Mouse (Mus musculus) forebrain, postnatal 0 days (tissue): ENCODE data around the gene Speg. TPM values are rescaled to one million over a fixed set of nuclear protein-coding genes. Genes with fewer than 3 reads are reported as not detected.
A peak's percentile ranks its signal among the peaks of the same experiment; 100 is the strongest.

Source experiments
- ATAC-seq: fragments of 200-750 bp; cut with Nextera tagmentation; 2 replicates; pipeline ENCODE4 v1.8.0; 2017; ENCODE audit warnings: mild to moderate bottlenecking, moderate library complexity
- DNase-seq: peaks from one replicate; pipeline ENCODE4 v3.0.0-alpha.2; 2015
- H3K27ac ChIP-seq: fragments of 300-500 bp; sonication (generic); 2 replicates; pipeline ENCODE4 v1.5.1; 2014; ENCODE audit warnings: low read depth, mild to moderate bottlenecking, antibody characterized with exemption, low read length, moderate library complexity, mixed read lengths
- H3K27me3 ChIP-seq: fragments of 300-500 bp; sonication (generic); 2 replicates; pipeline ENCODE4 v1.6.1; 2014; ENCODE audit warnings: mild to moderate bottlenecking, low read length, mixed read lengths; ENCODE audit not compliant: insufficient read depth
- H3K36me3 ChIP-seq: fragments of 300-500 bp; sonication (generic); 2 replicates; pipeline ENCODE4 v1.6.1; 2014; ENCODE audit warnings: mild to moderate bottlenecking, moderate library complexity; ENCODE audit not compliant: insufficient read depth
- H3K4me1 ChIP-seq: fragments of 300-500 bp; sonication (generic); 2 replicates; pipeline ENCODE4 v1.6.1; 2014; ENCODE audit warnings: antibody characterized with exemption; ENCODE audit not compliant: insufficient read depth
- H3K4me2 ChIP-seq: fragments of 300-500 bp; sonication (generic); 2 replicates; pipeline ENCODE4 v1.6.1; 2014; ENCODE audit warnings: low read depth, mild to moderate bottlenecking, moderate library complexity
- H3K4me3 ChIP-seq: fragments of 300-500 bp; sonication (generic); 2 replicates; pipeline ENCODE4 v1.5.1; 2014; ENCODE audit warnings: low read depth, low read length, mixed read lengths
- H3K9ac ChIP-seq: fragments of 300-500 bp; sonication (generic); 2 replicates; pipeline ENCODE4 v1.6.1; 2014; ENCODE audit warnings: mild to moderate bottlenecking
- H3K9me3 ChIP-seq: fragments of 300-500 bp; sonication (generic); 2 replicates; pipeline ENCODE4 v1.6.1; 2016; ENCODE audit warnings: low read length
- CTCF ChIP-seq: sonication (generic); IDR thresholded peaks from 2 replicates; pipeline ENCODE4 v1.5.1; 2016; ENCODE audit warnings: antibody characterized with exemption, control low read depth, low read depth
- WGBS: fragments of 180-500 bp; shearing (Covaris S2); extraction: QIAGEN DNeasy Blood & Tissue Kit; methylation state at CpG from one replicate; pipeline ENCODE4 v1.1.7; 2014; 5-methylcytosine and 5-hydroxymethylcytosine counted together
- polyA plus RNA-seq: library from polyadenylated mRNA; unstranded; fragments of >200 nt; fragmentation: Nextera tagmentation; extraction: Ambion mirVana; gene quantifications from 2 replicates; pipeline ENCODE4 v1.2.1, GENCODE M21; 2015
- total RNA-seq: library from RNA; depleted of rRNA; stranded (reverse); fragments of >200 nt; gene quantifications from 2 replicates; pipeline ENCODE4 v1.2.3, GENCODE M21; 2014

The Speg gene
- total and polyA plus RNA-seq, 2 experiments from 2014 or later, result 20.6 to 44.4 TPM

DNA sequence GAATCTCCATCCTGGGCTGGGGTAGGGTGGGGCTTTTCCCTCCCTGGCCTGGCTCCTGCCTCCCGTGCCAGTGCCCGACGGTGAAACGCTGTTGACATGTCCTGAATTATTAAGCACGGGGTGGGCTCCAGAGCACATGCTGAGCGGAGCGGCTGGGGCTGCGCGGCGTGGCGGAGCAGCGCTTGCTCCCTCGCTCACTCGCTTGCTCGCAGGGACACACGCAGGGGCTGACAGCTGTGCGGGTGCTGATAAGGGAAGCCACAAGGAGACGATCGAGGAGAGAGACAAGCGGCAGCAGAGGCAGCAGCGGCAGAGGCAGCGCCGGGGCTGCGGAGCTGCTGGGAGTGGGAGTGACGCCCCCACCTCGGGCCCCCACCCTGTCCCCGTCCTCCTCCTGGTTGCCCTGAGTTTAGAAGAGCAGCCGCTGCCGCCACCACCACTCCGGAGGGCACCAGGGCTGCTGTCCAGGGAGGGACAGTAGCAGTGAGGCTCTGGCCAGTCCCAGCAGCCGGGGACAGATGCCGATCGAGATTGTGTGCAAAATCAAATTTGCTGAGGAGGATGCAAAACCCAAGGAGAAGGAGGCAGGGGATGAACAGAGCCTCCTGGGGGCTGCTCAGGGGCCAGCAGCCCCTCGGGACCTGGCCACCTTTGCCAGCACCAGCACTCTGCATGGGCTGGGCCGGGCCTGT, 75.4 kb downstream of the Speg start, which contains the start of gene Asic4:
TSS of gene Asic4 (plus strand) at position 123 of the 692 bp plus-strand sequence.
- TF ChIP-seq CTCF, result no peak
- Histone ChIP-seq H3K4me3 (peak within 1 kb of the TSS; percentile 32), H3K9me3 (no peaks in the 10 kb centered on the region), H3K4me1 (peaks cover 12% of the 10 kb centered on the region), H3K9ac (peak within 1 kb of the TSS; percentile 52), H3K36me3 (no peaks in the 10 kb centered on the region), H3K4me2 (peak within 1 kb of the TSS; percentile 58), H3K27ac (peak within 1 kb of the TSS; percentile 35; the same call in 1 of the 2 replicates), H3K27me3 (peaks cover 41% of the 10 kb centered on the region)
- WGBS, result 6% methylated on average over 34 of the region's 35 CpGs
- ATAC-seq, result peak; percentile 38; the same call in 1 of the 2 replicates
- peak; percentile 58 for DNase-seq

DNA sequence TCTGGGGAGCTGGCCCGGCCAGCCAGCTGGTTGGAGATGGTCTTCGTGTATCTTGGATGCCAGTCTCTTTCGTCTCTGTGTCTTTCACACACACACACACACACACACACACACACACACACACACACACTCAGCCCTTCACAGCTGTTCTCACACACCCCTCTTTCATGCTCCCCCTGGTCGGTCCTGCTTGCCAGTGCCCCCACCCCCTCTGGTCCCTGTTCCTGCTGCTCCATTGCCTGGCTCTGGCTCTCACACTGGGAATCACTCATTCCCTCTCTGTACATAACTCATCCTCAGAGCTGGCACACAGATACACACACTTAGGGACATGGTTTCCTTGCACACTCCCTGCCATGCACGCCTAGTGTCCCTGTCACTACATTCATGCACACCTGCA, 76.8 kb downstream of the Speg start:
- no peaks in the 10 kb centered on the region for H3K9me3 ChIP-seq
- ATAC-seq (no peak), DNase-seq (no peak)
- TF ChIP-seq CTCF, result no peak
- peaks cover 40% of the 10 kb centered on the region for H3K27me3 ChIP-seq
- no peak overlapping the region for H3K4me3 ChIP-seq
- no peaks in the 10 kb centered on the region for H3K36me3 ChIP-seq
- peaks cover 15% of the 10 kb centered on the region for H3K4me1 ChIP-seq
- no peak overlapping the region for H3K27ac ChIP-seq
- WGBS, result 54% methylated on average over 5 of the region's 5 CpGs
- H3K9ac ChIP-seq, result no peak overlapping the region
- H3K4me2 ChIP-seq, result no peak overlapping the region

- Histone ChIP-seq H3K27ac (no peak overlapping the region), H3K4me1 (peaks cover 8% of the 10 kb centered on the region), H3K36me3 (no peaks in the 10 kb centered on the region), H3K27me3 (peaks cover 22% of the 10 kb centered on the region), H3K4me3 (no peak overlapping the region), H3K4me2 (no peak overlapping the region), H3K9ac (no peak overlapping the region), H3K9me3 (no peaks in the 10 kb centered on the region)
- DNase-seq (no peak), ATAC-seq (no peak)
- 73% methylated on average over 3 of the region's 3 CpGs for WGBS
- no peak for TF ChIP-seq CTCF
These were observed 80.3 kb downstream of the Speg start for GRCm38 (mm10) chr1:75455433-75455832.

GRCm38 (mm10) chr1:75455948-75456347, 80.9 kb downstream of the Speg start:
- no peak for DNase-seq
- TF ChIP-seq CTCF, result no peak
- Histone ChIP-seq H3K4me2 (no peak overlapping the region), H3K9ac (no peak overlapping the region), H3K27me3 (peaks cover 19% of the 10 kb centered on the region), H3K27ac (no peak overlapping the region), H3K9me3 (no peaks in the 10 kb centered on the region), H3K36me3 (no peaks in the 10 kb centered on the region), H3K4me3 (no peak overlapping the region), H3K4me1 (peaks cover 3% of the 10 kb centered on the region)
- ATAC-seq, result peak; percentile 40; the same call in 1 of the 2 replicates
- WGBS, result 18% methylated on average over 5 of the region's 5 CpGs

DNA sequence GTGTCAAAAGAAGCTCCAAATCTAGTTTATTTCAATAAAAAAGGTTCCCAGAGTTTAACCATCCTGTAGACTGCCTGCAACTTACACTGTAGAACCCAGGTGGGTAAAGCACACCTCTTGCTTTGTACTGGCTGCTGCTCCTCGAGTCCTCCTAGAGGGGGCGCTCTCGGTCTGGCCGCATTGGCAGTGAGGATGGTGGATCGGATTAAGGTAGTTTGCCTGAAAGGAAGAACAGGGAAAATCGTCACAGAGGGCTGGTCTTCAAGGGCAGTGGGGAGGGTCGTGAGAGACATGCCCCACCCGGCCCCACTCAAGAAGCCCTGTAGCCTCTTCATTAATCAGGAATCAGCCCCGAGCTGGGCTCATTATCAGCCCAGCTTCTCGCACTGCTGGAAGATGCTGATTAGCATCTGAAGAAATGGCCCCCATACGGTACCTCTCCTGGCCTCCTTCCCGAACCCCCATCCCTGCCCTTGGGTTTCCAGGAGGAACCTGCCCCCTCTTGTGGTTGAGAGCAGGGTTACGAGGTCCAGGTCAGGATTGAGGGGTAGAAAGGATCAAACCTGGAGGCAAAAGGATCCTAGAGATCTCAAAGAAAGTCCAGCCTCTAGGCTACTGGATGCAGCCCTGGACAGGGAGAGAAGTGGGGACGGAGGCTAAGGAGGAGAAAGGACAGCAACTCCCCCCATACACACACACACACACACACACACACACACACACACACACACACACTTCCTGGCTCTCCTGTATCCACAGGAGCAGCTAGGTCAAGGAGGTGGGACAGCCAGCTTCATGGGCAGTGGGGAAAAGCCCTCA, 81.9 kb downstream of the Speg start:
- Histone ChIP-seq H3K27me3 (peaks cover 16% of the 10 kb centered on the region), H3K9ac (no peak overlapping the region), H3K27ac (no peak overlapping the region), H3K4me2 (no peak overlapping the region), H3K4me3 (no peak overlapping the region), H3K4me1 (peaks cover 3% of the 10 kb centered on the region), H3K9me3 (no peaks in the 10 kb centered on the region), H3K36me3 (no peaks in the 10 kb centered on the region)
- WGBS, result 5% methylated on average over 14 of the region's 14 CpGs
- ATAC-seq, result no peak
- DNase-seq, result no peak
- TF ChIP-seq CTCF, result peak; percentile 56

GRCm38 (mm10) chr1:75457710-75458024, 82.6 kb downstream of the Speg start:
- no peaks in the 10 kb centered on the region for H3K9me3 ChIP-seq
- WGBS, result 8% methylated on average over 8 of the region's 10 CpGs
- no peak overlapping the region for H3K9ac ChIP-seq
- peaks cover 3% of the 10 kb centered on the region for H3K4me1 ChIP-seq
- H3K4me2 ChIP-seq, result no peak overlapping the region
- no peak for ATAC-seq
- H3K27me3 ChIP-seq, result peaks cover 16% of the 10 kb centered on the region
- H3K36me3 ChIP-seq, result no peaks in the 10 kb centered on the region
- no peak for TF ChIP-seq CTCF
- no peak overlapping the region for H3K4me3 ChIP-seq
- DNase-seq, result no peak
- no peak overlapping the region for H3K27ac ChIP-seq
